Mouse (Mus musculus) stomach, postnatal 0 days (tissue): ENCODE measurements at regions not wholly inside any gene's neighbourhood (a gene's known extent, or its start where the extent isn't known, plus 50 kb on each side); places are given as distances from the start of the nearest gene placed in this dataset.

Source experiments
- ATAC-seq: fragments of 200-750 bp; cut with Nextera tagmentation; 2 replicates; pipeline ENCODE4 v1.8.0; 2017; ENCODE audit not compliant: low FRiP score, low TSS enrichment
- DNase-seq: peaks from one replicate; pipeline ENCODE4 v3.0.0-alpha.2; 2016; ENCODE audit warnings: low spot score
- H3K27ac ChIP-seq: fragments of 300-500 bp; sonication (generic); replicated peaks from 2 replicates; pipeline ENCODE4 v1.5.1; 2014; ENCODE audit warnings: mild to moderate bottlenecking, control low read depth
- H3K27me3 ChIP-seq: fragments of 300-500 bp; sonication (generic); 2 replicates; pipeline ENCODE4 v1.6.1; 2014; ENCODE audit warnings: low read length; ENCODE audit not compliant: control insufficient read depth, insufficient read depth
- H3K36me3 ChIP-seq: fragments of 300-500 bp; sonication (generic); 2 replicates; pipeline ENCODE4 v1.6.1; 2014; ENCODE audit warnings: low read length, mixed read lengths; ENCODE audit not compliant: control insufficient read depth, insufficient read depth
- H3K4me1 ChIP-seq: fragments of 300-500 bp; sonication (generic); replicated peaks from 2 replicates; pipeline ENCODE4 v1.6.1; 2014; ENCODE audit warnings: antibody characterized with exemption; ENCODE audit not compliant: control insufficient read depth, insufficient read depth
- H3K4me2 ChIP-seq: fragments of 300-500 bp; sonication (generic); replicated peaks from 2 replicates; pipeline ENCODE4 v1.6.1; 2014; ENCODE audit warnings: low read depth, mild to moderate bottlenecking, control low read depth, moderate library complexity
- H3K4me3 ChIP-seq: fragments of 300-500 bp; sonication (generic); 2 replicates; pipeline ENCODE4 v1.5.1; 2014; ENCODE audit warnings: low read depth, low read length, control low read depth
- H3K9ac ChIP-seq: fragments of 300-500 bp; sonication (generic); 2 replicates; pipeline ENCODE4 v1.6.1; 2014; ENCODE audit warnings: mild to moderate bottlenecking, low read length, control low read depth, mixed read lengths
- H3K9me3 ChIP-seq: fragments of 300-500 bp; sonication (generic); 2 replicates; pipeline ENCODE4 v1.6.1; 2016; ENCODE audit warnings: low read length; ENCODE audit not compliant: control insufficient read depth
- CTCF ChIP-seq: IDR thresholded peaks from 2 replicates; pipeline ENCODE4 v1.5.1; 2016; ENCODE audit warnings: antibody characterized with exemption, low read depth, mild to moderate bottlenecking, moderate library complexity
- EP300 ChIP-seq: optimal IDR thresholded peaks from 2 replicates; pipeline ENCODE3; 2016; ENCODE audit warnings: antibody characterized with exemption
- WGBS: fragments of 180-500 bp; shearing (Covaris S2); extraction: QIAGEN DNeasy Blood & Tissue Kit; methylation state at CpG from one replicate; pipeline ENCODE4 v1.1.7; 2014; 5-methylcytosine and 5-hydroxymethylcytosine counted together

DNA sequence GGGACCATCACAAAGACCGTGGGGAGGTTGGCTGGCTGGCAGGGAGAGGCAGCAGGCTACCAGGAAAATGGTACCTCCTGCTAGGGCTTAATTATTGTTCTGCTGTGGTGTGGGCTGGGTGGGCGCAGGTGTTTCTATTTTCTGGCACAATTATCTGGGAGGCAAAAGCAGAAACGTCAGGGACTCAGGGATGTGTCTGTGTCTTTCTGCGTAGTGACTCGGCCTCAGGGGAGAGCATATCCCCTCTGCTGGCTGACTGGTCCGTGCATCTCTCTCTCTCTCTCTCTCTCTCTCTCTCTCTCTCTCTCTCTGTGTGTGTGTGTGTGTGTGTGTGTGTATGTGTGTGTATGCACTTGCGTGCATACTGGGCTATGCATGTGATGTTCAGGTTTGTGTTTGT is 61.2 kb upstream of the Trp53i11 start:
- TF ChIP-seq EP300 = no peak
- no peak for TF ChIP-seq CTCF
- Histone ChIP-seq H3K9ac (no peak overlapping the region), H3K4me2 (no peak overlapping the region), H3K27me3 (no peaks in the 10 kb centered on the region), H3K36me3 (no peaks in the 10 kb centered on the region), H3K4me1 (no peaks in the 10 kb centered on the region), H3K27ac (no peak overlapping the region), H3K9me3 (no peaks in the 10 kb centered on the region), H3K4me3 (no peak overlapping the region)
- DNase-seq (no peak), ATAC-seq (no peak)
- WGBS = 70% methylated on average over 7 of the region's 7 CpGs

DNA sequence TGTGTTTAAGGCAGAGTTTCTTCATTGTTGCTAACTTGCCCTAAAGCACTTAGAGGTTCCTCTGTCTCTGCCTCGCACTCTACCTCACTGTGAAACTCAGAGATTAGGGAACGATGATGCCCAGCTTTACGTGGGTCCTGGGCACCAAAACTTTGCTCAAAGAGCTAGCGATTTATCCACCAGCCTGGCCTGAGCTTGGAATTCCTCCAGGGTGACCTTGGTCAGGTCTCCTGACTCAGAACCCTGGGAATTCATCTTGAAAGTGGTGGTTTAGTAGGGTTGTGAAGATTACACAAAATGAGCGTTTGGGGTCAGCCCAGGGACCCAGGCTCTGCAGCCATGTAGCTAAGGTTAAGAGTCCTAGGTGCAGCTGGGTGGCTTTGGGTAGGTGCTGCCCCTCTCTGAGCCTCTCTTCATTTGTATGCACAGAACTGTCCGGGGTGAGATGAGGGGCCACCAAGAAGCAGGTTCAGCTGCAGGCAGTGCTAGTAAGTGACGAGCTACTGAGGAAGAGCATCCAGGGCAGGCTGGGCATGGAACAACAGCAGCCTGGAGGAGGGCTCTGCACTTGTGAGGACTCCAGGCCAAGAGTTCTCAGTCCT is 62.4 kb upstream of the Trp53i11 start:
- H3K4me1 ChIP-seq = no peaks in the 10 kb centered on the region
- H3K27ac ChIP-seq = no peak overlapping the region
- no peak overlapping the region for H3K4me3 ChIP-seq
- no peak for DNase-seq
- no peak overlapping the region for H3K4me2 ChIP-seq
- no peaks in the 10 kb centered on the region for H3K36me3 ChIP-seq
- 90% methylated on average over 7 of the region's 7 CpGs for WGBS
- no peaks in the 10 kb centered on the region for H3K9me3 ChIP-seq
- no peak overlapping the region for H3K9ac ChIP-seq
- TF ChIP-seq CTCF (no peak), EP300 (no peak)
- no peak for ATAC-seq
- no peaks in the 10 kb centered on the region for H3K27me3 ChIP-seq

DNA sequence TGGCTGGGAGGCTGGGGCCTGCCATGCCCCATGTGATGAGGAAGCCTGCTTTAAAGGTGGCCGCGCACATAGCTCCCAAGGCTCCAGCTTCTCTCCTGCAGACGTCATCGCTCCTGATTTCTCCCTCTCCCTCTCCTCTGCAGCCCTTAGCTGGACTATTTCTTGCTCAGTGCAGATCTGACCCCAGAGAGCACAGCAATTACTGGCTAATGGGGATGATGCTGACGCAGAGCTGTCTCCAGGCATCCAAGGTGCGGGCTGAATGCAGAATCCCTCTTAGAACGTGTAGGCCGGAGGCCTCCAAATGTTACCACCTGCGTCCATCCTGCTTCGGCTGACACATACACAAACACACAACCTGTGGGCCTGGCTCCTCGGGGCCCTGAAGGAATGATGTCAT is 63.5 kb upstream of the Trp53i11 start:
- Histone ChIP-seq H3K9me3 (no peaks in the 10 kb centered on the region), H3K4me1 (no peaks in the 10 kb centered on the region), H3K27me3 (no peaks in the 10 kb centered on the region), H3K4me2 (no peak overlapping the region), H3K9ac (no peak overlapping the region), H3K36me3 (no peaks in the 10 kb centered on the region), H3K27ac (no peak overlapping the region), H3K4me3 (no peak overlapping the region)
- ATAC-seq = no peak
- TF ChIP-seq EP300 = no peak
- no peak for TF ChIP-seq CTCF
- 73% methylated on average over 11 of the region's 11 CpGs for WGBS
- DNase-seq = no peak

GRCm38 (mm10) chr2:93120386-93120785 is 67.0 kb upstream of the Trp53i11 start:
- Histone ChIP-seq H3K9me3 (no peaks in the 10 kb centered on the region), H3K9ac (no peak overlapping the region), H3K27ac (no peak overlapping the region), H3K4me2 (no peak overlapping the region), H3K27me3 (no peaks in the 10 kb centered on the region), H3K4me1 (no peaks in the 10 kb centered on the region), H3K4me3 (no peak overlapping the region), H3K36me3 (no peaks in the 10 kb centered on the region)
- no peak for DNase-seq
- TF ChIP-seq CTCF (no peak), EP300 (no peak)
- 78% methylated on average over 13 of the region's 13 CpGs for WGBS
- ATAC-seq = no peak

DNA sequence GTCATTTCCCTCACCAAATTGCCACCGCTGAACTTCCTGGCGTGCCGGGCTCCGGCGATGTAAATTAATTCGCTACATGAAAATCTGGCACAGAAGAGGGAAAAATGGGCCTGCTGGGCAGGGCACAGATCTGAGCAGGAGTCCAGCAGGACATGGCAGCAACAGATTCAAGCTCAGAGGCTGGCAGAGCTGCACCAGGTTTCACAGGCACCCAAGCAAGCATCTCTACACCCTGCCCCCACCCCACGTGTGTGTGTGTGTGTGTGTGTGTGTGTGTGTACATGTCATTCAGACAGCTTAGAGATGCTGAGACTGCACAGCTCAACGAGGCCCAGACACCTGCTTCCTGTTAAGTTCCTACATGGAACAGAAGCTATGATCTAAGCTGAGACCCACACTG is 68.3 kb upstream of the Trp53i11 start:
- H3K4me3 ChIP-seq = no peak overlapping the region
- no peak overlapping the region for H3K4me2 ChIP-seq
- no peak overlapping the region for H3K9ac ChIP-seq
- no peaks in the 10 kb centered on the region for H3K36me3 ChIP-seq
- TF ChIP-seq CTCF = no peak
- no peak for TF ChIP-seq EP300
- H3K4me1 ChIP-seq = no peaks in the 10 kb centered on the region
- WGBS = 71% methylated on average over 8 of the region's 8 CpGs
- no peak overlapping the region for H3K27ac ChIP-seq
- H3K9me3 ChIP-seq = no peaks in the 10 kb centered on the region
- DNase-seq (no peak), ATAC-seq (no peak)
- H3K27me3 ChIP-seq = no peaks in the 10 kb centered on the region

DNA sequence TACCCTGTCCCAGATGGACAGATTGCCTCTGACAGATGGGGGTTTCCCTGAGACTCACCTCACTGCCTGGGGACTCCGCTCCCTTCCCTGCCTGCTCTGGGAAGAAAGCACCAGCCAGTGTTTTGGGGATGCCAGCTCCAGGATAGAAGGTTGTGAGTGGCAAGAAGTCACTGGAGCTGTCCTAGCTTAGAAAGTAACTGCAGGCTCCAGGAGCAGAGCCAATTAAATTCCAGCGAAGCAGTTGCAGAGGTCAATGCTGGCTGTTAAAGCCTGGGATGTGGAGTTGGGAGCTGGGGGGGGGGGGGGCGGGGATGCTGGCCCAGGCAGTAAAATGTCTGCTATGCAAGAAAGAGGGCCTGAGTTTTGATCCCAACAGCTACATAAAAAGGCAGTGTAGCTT is 69.3 kb upstream of the Prdm11 start:
- H3K27me3 ChIP-seq = no peaks in the 10 kb centered on the region
- WGBS = 79% methylated on average over 2 of the region's 3 CpGs
- no peak overlapping the region for H3K4me3 ChIP-seq
- no peak for ATAC-seq
- H3K36me3 ChIP-seq = no peaks in the 10 kb centered on the region
- no peaks in the 10 kb centered on the region for H3K4me1 ChIP-seq
- TF ChIP-seq CTCF (no peak), EP300 (no peak)
- no peak overlapping the region for H3K9ac ChIP-seq
- no peak overlapping the region for H3K4me2 ChIP-seq
- no peak for DNase-seq
- H3K27ac ChIP-seq = no peak overlapping the region
- H3K9me3 ChIP-seq = no peaks in the 10 kb centered on the region
